Mouse (Mus musculus) intestine, embryonic 16.5 days (tissue): ENCODE measurements around the gene Armh3. TPM values are rescaled to one million over a fixed set of nuclear protein-coding genes. Genes with fewer than 3 reads are reported as not detected.

Experiments used
- ATAC-seq: fragments of 200-750 bp; cut with Nextera tagmentation; 2 replicates; pipeline ENCODE4 v1.8.0; 2017; ENCODE audit warnings: moderate TSS enrichment, moderate library complexity
- H3K27ac ChIP-seq: fragments of 300-500 bp; sonication (generic); 2 replicates; pipeline ENCODE4 v1.5.1; 2014; ENCODE audit warnings: mild to moderate bottlenecking, low read length
- H3K27me3 ChIP-seq: fragments of 300-500 bp; sonication (generic); replicated peaks from 2 replicates; pipeline ENCODE4 v1.6.1; 2014; ENCODE audit warnings: low read length, control low read depth, mixed read lengths; ENCODE audit not compliant: control insufficient read depth, insufficient read depth
- H3K36me3 ChIP-seq: fragments of 300-500 bp; sonication (generic); 2 replicates; pipeline ENCODE4 v1.6.1; 2014; ENCODE audit warnings: low read length, control low read depth; ENCODE audit not compliant: control insufficient read depth, insufficient read depth
- H3K4me1 ChIP-seq: fragments of 300-500 bp; sonication (generic); 2 replicates; pipeline ENCODE4 v1.6.1; 2014; ENCODE audit warnings: low read length, control low read depth, mixed read lengths; ENCODE audit not compliant: control insufficient read depth, insufficient read depth
- H3K4me2 ChIP-seq: fragments of 300-500 bp; sonication (generic); 2 replicates; pipeline ENCODE4 v1.6.1; 2014; ENCODE audit warnings: low read depth, low read length, control low read depth
- H3K4me3 ChIP-seq: fragments of 300-500 bp; sonication (generic); 2 replicates; pipeline ENCODE4 v1.5.1; 2014; ENCODE audit warnings: mild to moderate bottlenecking, low read length
- H3K9ac ChIP-seq: fragments of 300-500 bp; sonication (generic); 2 replicates; pipeline ENCODE4 v1.6.1; 2014; ENCODE audit warnings: low read depth, low read length
- H3K9me3 ChIP-seq: fragments of 300-500 bp; sonication (generic); 2 replicates; pipeline ENCODE4 v1.6.1; 2016; ENCODE audit warnings: low read length, control low read depth; ENCODE audit not compliant: control insufficient read depth
- WGBS: fragments of 180-500 bp; shearing (Covaris S2); extraction: QIAGEN DNeasy Blood & Tissue Kit; methylation state at CpG from one replicate; pipeline ENCODE4 v1.1.7; 2014; 5-methylcytosine and 5-hydroxymethylcytosine counted together
- polyA plus RNA-seq: library from polyadenylated mRNA; unstranded; fragments of >200 nt; fragmentation: Nextera tagmentation; extraction: Ambion mirVana; gene quantifications from 2 replicates; pipeline ENCODE4 v1.2.1, GENCODE M21; 2015

Gene Armh3
- polyA plus RNA-seq, 1 experiment from 2014 or later: 17.2 TPM

- Histone ChIP-seq H3K4me1 (peaks cover 1% of the 10 kb centered on the region), H3K9ac (no peak overlapping the region), H3K27ac (no peak overlapping the region), H3K27me3 (no peaks in the 10 kb centered on the region), H3K36me3 (no peaks in the 10 kb centered on the region), H3K4me2 (no peak overlapping the region), H3K4me3 (no peak overlapping the region), H3K9me3 (no peaks in the 10 kb centered on the region)
- ATAC-seq: no peak
- WGBS: 72% methylated on average over 5 of the region's 5 CpGs
Observed at GRCm38 (mm10) chr19:45821832-45822231, 176.5 kb downstream of the Armh3 start.

DNA sequence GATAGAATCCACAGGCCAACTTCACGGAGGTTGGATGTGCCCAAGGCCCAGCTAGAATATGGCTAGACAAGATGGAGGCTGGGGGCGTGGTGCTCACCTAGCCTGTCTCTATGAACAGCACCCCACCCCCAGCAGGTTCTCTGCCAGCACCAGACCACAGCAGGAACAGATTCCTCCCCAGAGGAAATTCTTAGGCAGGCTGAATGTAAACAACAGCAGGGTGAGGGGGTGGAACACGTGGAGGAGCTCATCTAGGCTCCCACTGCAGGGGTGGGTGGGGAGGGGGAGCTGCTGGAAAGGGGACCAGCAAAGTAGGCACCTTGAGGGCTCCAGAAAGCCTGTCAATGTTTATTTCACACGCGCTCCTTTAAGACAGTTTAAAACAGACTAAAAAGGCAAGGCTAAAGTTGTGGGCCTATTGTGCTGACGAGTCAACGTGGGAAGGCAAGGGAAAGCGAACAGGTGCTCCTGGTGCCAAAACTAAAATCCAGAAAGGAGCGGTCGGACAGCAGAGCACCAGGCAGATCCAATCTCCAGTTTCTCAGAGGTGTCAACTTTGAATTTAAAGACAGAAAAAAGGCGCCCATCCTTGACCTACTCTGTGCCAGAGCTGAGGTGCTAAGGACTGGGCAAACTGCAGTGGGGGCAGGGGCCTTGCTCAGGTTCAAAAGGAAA, 180.3 kb downstream of the Armh3 start:
- 0 out of 2 replicates have a peak overlapping the region, but pooled peaks have one; percentile 24 for H3K27ac ChIP-seq
- 54% methylated on average over 11 of the region's 11 CpGs for WGBS
- H3K27me3 ChIP-seq: no peaks in the 10 kb centered on the region
- peaks cover 13% of the 10 kb centered on the region for H3K4me1 ChIP-seq
- H3K36me3 ChIP-seq: no peaks in the 10 kb centered on the region
- H3K4me3 ChIP-seq: no peak overlapping the region
- peak; percentile 31; the same call in 1 of the 2 replicates for ATAC-seq
- no peak overlapping the region for H3K4me2 ChIP-seq
- H3K9me3 ChIP-seq: no peaks in the 10 kb centered on the region
- H3K9ac ChIP-seq: no peak overlapping the region

DNA sequence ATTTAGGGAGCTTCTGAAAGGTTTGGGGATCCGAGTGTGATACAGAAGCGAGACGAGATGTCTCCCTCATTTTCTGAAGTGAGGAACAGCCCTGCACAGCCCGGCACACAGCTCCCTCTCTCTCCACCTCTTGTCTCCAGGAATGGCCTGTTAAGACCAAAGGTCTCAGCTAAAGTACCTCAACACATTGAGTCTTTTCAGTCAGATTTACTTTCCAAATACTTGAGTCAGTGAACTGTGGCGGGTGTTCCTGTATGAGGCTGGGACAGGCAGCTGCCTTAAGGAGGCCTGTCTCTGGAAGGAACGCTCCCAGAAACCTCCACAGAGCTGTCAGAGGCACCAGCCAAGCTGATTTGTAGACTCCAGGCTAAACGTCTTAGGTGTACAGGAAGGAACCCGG, 181.6 kb downstream of the Armh3 start:
- Histone ChIP-seq H3K4me3 (0 out of 2 replicates have a peak overlapping the region, but pooled peaks have one; percentile 43), H3K4me2 (peak overlapping the region; percentile 75; the same call in 1 of the 2 replicates), H3K27ac (no peak overlapping the region), H3K36me3 (no peaks in the 10 kb centered on the region), H3K4me1 (peaks cover 24% of the 10 kb centered on the region), H3K27me3 (0 out of 2 replicates have a peak, but pooled peaks cover 2% of the 10 kb centered on the region), H3K9me3 (no peaks in the 10 kb centered on the region), H3K9ac (0 out of 2 replicates have a peak overlapping the region, but pooled peaks have one; percentile 50)
- ATAC-seq: no peak
- 30% methylated on average over 8 of the region's 8 CpGs for WGBS

DNA sequence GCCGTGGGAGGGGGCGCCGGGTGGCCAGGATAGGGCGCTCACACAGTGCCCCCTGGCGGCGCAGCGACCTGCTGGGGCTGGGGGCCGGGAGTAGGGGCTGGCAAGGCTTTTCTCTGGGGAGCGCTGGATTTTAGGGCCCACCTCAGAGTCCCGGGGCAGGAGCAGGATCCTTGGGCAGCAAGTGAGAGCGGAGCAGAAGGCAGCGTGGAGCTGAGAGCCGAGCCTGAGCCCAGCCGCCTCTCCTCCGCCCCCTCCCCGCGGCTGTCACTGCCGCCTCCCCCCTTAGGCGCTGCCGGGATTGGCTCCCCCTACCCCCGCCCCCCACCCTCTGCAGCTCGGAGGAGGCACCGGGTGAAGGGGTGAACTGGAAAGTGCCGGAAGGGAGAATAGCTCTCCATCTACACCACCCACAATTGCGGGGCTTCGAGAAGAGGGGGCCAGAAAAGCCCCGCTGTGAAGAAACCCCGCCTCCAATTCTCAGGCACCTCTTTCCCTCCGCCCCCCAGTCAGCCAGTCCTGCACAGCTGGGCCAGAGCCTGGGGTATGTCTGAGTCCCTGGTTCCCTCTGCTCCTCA, 182.4 kb downstream of the Armh3 start, which contains the start of gene Kcnip2:
Gene Kcnip2 (minus strand): TSS at position 231 of the 575 bp plus-strand sequence.
- no peaks in the 10 kb centered on the region for H3K9me3 ChIP-seq
- H3K4me2 ChIP-seq: peak within 1 kb of the TSS; percentile 75
- 0 out of 2 replicates have a peak, but pooled peaks cover 2% of the 10 kb centered on the region for H3K27me3 ChIP-seq
- peaks cover 24% of the 10 kb centered on the region for H3K4me1 ChIP-seq
- H3K36me3 ChIP-seq: no peaks in the 10 kb centered on the region
- H3K27ac ChIP-seq: no peak within 1 kb of the TSS
- peak within 1 kb of the TSS; percentile 50 for H3K9ac ChIP-seq
- peak; percentile 66 for ATAC-seq
- WGBS: 2% methylated on average over 28 of the region's 29 CpGs
- peak within 1 kb of the TSS; percentile 43 for H3K4me3 ChIP-seq

GRCm38 (mm10) chr19:45815170-45815569, 183.1 kb downstream of the Armh3 start:
- Histone ChIP-seq H3K27ac (no peak overlapping the region), H3K36me3 (no peaks in the 10 kb centered on the region), H3K27me3 (0 out of 2 replicates have a peak, but pooled peaks cover 2% of the 10 kb centered on the region), H3K4me2 (peak overlapping the region; percentile 75), H3K9ac (no peak overlapping the region), H3K4me3 (peak overlapping the region; percentile 43), H3K4me1 (peaks cover 24% of the 10 kb centered on the region), H3K9me3 (no peaks in the 10 kb centered on the region)
- WGBS: 59% methylated on average over 10 of the region's 10 CpGs
- ATAC-seq: no peak; the same call in 1 of the 2 replicates

- no peaks in the 10 kb centered on the region for H3K36me3 ChIP-seq
- H3K4me3 ChIP-seq: no peak overlapping the region
- peaks cover 24% of the 10 kb centered on the region for H3K4me1 ChIP-seq
- H3K9me3 ChIP-seq: no peaks in the 10 kb centered on the region
- ATAC-seq: peak; percentile 32
- H3K27me3 ChIP-seq: 0 out of 2 replicates have a peak, but pooled peaks cover 2% of the 10 kb centered on the region
- WGBS: 13% methylated on average over 12 of the region's 12 CpGs
- H3K27ac ChIP-seq: no peak overlapping the region
- H3K9ac ChIP-seq: no peak overlapping the region
- H3K4me2 ChIP-seq: no peak overlapping the region
Observed at GRCm38 (mm10) chr19:45813801-45814200, 184.5 kb downstream of the Armh3 start.

DNA sequence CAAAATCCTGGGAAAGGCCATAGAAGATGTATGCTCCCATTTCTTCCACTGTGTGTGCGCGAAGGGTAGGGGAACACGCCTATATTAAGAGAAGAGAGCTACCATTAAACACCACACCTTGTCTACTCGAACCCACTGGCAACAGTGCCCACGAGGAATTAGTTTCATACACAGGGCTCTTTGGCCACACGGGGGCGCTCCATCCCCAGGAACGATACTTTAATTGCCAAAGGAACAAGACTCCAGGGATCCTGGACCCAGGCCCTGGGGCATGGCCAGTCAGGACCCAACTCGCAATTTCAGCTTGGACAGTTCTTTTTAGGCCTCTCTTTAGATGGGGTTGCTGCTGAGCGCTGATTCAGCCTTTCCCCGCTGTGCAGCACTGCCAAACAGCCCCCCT, 185.0 kb downstream of the Armh3 start:
- WGBS: 6% methylated on average over 11 of the region's 11 CpGs
- Histone ChIP-seq H3K9me3 (no peaks in the 10 kb centered on the region), H3K36me3 (no peaks in the 10 kb centered on the region), H3K9ac (no peak overlapping the region), H3K4me1 (peaks cover 24% of the 10 kb centered on the region), H3K4me3 (no peak overlapping the region), H3K27me3 (0 out of 2 replicates have a peak, but pooled peaks cover 2% of the 10 kb centered on the region), H3K27ac (no peak overlapping the region), H3K4me2 (no peak overlapping the region)
- no peak for ATAC-seq

GRCm38 (mm10) chr19:45812673-45813252, 185.5 kb downstream of the Armh3 start:
- WGBS: 15% methylated on average over 8 of the region's 8 CpGs
- Histone ChIP-seq H3K4me2 (peak overlapping the region; percentile 55), H3K9me3 (no peaks in the 10 kb centered on the region), H3K36me3 (no peaks in the 10 kb centered on the region), H3K27me3 (0 out of 2 replicates have a peak, but pooled peaks cover 2% of the 10 kb centered on the region), H3K4me3 (peak overlapping the region; percentile 31), H3K27ac (no peak overlapping the region), H3K4me1 (peaks cover 24% of the 10 kb centered on the region), H3K9ac (no peak overlapping the region)
- no peak for ATAC-seq

DNA sequence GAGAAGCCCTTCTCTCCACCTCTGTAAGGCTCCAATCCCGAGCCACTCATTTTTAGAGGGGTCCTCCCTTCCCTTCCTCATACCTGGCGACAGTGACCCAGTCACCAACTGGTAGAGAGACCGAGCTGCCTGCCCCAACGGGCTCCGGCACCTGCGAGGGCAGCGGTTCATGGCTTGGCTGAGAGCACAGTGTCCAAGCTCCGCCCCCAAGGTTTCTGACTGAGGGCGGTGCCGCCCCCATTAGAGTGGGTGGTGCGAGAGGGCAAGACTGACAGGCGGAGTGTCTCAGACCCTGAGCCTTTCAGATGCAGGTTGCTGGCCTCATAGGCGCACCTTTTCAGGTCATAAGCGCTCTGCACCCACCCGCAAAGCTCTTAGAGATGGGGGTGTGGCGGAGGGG, 186.2 kb downstream of the Armh3 start:
- 2% methylated on average over 16 of the region's 16 CpGs for WGBS
- Histone ChIP-seq H3K36me3 (no peaks in the 10 kb centered on the region), H3K27me3 (0 out of 2 replicates have a peak, but pooled peaks cover 2% of the 10 kb centered on the region), H3K4me2 (peak overlapping the region; percentile 55), H3K9ac (no peak overlapping the region), H3K27ac (no peak overlapping the region), H3K4me1 (peaks cover 24% of the 10 kb centered on the region), H3K4me3 (peak overlapping the region; percentile 31), H3K9me3 (no peaks in the 10 kb centered on the region)
- ATAC-seq: peak; percentile 52
